Mouse (Mus musculus): ENCODE measurements around the gene 6030445D17Rik.

The 6030445D17Rik gene

DNA sequence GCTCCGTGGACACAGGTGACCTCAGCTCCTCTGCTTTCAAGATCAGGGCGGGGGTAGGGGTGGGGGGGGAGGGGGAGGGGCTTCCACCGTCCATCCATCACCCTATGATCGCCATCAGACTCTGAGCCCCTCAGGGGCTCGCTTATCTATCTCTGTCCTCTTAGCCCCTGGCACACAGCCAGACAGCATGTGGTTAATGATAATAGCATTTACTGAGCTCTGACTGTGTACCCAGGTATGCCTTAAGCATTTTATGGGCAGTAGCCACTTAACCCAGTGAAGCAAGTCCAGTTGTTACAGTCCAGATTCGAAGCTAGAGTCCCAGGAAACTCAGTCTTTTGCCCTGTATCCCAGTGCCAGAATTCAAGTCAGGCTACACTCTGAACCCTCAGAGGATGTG, 10.5 kb upstream of the 6030445D17Rik start:
- no peak for TF ChIP-seq POU5F1 (IDR thresholded peaks at IDR 0.05; ENCODE audit: borderline replicate concordance, low read length)
- no peak for TF ChIP-seq CTCF (conservative IDR thresholded peaks at IDR 0.05; ENCODE audit: low read length)
- no peak for TF ChIP-seq NANOG (IDR thresholded peaks at IDR 0.05; ENCODE audit: borderline replicate concordance, low read length)
- no peaks in the 10 kb centered on the region for H3K27me3 ChIP-seq (ENCODE audit: insufficient read depth, low read length)
- peaks cover 50% of the 10 kb centered on the region for H3K4me1 ChIP-seq (replicated peaks; ENCODE audit: low read depth, low read length)
- H3K9me3 ChIP-seq (ENCODE audit: low read length), result no peaks in the 10 kb centered on the region
- H3K36me3 ChIP-seq (ENCODE audit: insufficient read depth, low read length), result no peaks in the 10 kb centered on the region
- H3K4me3 ChIP-seq (replicated peaks; ENCODE audit: low read length), result no peak overlapping the region

DNA sequence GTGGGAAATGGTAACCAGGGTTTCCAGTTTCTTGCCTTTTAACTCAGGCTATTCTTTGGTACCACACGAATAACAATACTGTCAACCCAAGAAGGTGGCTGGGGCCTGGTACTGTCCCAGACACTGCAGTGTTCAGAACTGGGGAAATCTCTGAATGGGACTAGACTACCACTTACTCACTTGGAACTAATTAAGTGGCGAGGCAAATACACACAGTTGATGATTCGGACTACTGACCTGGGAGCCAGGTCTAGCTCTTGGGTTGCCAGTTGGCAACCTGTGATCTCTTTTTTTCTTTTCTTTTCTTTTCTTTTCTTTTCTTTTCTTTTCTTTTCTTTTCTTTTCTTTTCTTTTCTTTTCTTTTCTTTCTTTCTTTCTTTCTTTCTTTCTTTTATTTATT, 9.8 kb upstream of the 6030445D17Rik start:
- H3K9me3 ChIP-seq (ENCODE audit: low read length), result no peaks in the 10 kb centered on the region
- TF ChIP-seq POU5F1 (IDR thresholded peaks at IDR 0.05; ENCODE audit: borderline replicate concordance, low read length) (no peak), NANOG (IDR thresholded peaks at IDR 0.05; ENCODE audit: borderline replicate concordance, low read length) (no peak), CTCF (conservative IDR thresholded peaks at IDR 0.05; ENCODE audit: low read length) (no peak)
- no peaks in the 10 kb centered on the region for H3K36me3 ChIP-seq (ENCODE audit: insufficient read depth, low read length)
- H3K4me1 ChIP-seq (replicated peaks; ENCODE audit: low read depth, low read length), result peaks cover 57% of the 10 kb centered on the region
- no peak overlapping the region for H3K4me3 ChIP-seq (replicated peaks; ENCODE audit: low read length)
- no peaks in the 10 kb centered on the region for H3K27me3 ChIP-seq (ENCODE audit: insufficient read depth, low read length)

DNA sequence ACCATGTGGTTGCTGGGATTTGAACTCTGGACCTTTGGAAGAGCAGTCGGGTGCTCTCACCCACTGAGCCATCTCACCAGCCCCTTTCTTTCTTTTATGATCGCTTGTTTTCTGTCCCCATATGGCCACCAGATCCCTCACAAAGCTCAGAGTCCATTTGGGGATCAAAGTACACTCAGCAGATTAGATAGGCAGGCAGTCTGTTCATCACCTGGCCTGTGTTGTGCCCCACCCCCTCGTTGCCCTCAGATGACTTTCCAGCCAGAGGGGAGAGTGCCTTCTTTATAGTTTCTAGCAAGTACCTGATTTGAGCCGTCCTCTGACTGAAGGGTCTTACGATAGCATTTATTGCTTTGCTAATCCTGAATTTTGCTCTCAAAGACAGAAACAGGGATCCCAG, 9.3 kb upstream of the 6030445D17Rik start:
- Histone ChIP-seq H3K4me1 (replicated peaks; ENCODE audit: low read depth, low read length) (peaks cover 60% of the 10 kb centered on the region), H3K9me3 (ENCODE audit: low read length) (no peaks in the 10 kb centered on the region), H3K36me3 (ENCODE audit: insufficient read depth, low read length) (no peaks in the 10 kb centered on the region), H3K4me3 (replicated peaks; ENCODE audit: low read length) (no peak overlapping the region), H3K27me3 (ENCODE audit: insufficient read depth, low read length) (no peaks in the 10 kb centered on the region)
- TF ChIP-seq POU5F1 (IDR thresholded peaks at IDR 0.05; ENCODE audit: borderline replicate concordance, low read length) (no peak), CTCF (conservative IDR thresholded peaks at IDR 0.05; ENCODE audit: low read length) (no peak)

DNA sequence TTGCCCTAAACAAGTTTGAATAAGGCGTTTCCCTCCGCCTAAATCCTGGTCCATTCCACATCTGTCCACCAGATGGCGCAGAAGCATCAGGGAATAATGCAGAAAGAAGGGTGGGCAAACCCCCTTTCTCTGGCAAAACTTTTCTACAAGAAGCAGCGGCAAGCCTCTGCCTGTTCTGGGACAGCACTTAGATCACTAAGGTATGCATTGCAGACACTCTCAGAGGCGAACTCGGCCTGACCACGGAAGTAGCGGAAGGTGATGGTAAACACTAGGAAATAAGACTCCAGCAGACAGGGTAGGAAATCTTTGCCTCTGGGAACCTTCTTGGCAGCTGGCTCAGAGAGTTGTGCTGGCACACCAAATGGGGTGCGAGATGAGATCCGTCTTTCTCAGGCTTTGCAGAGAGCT, 7.2 kb upstream of the 6030445D17Rik start:
- Histone ChIP-seq H3K4me1 (replicated peaks; ENCODE audit: low read depth, low read length) (peaks cover 78% of the 10 kb centered on the region), H3K9me3 (ENCODE audit: low read length) (no peaks in the 10 kb centered on the region), H3K4me3 (replicated peaks; ENCODE audit: low read length) (peak overlapping the region; percentile 43), H3K27me3 (ENCODE audit: insufficient read depth, low read length) (no peaks in the 10 kb centered on the region), H3K36me3 (ENCODE audit: insufficient read depth, low read length) (no peaks in the 10 kb centered on the region)
- TF ChIP-seq POU5F1 (IDR thresholded peaks at IDR 0.05; ENCODE audit: borderline replicate concordance, low read length) (no peak), NANOG (IDR thresholded peaks at IDR 0.05; ENCODE audit: borderline replicate concordance, low read length) (no peak), CTCF (conservative IDR thresholded peaks at IDR 0.05; ENCODE audit: low read length) (peak; percentile 95)

DNA sequence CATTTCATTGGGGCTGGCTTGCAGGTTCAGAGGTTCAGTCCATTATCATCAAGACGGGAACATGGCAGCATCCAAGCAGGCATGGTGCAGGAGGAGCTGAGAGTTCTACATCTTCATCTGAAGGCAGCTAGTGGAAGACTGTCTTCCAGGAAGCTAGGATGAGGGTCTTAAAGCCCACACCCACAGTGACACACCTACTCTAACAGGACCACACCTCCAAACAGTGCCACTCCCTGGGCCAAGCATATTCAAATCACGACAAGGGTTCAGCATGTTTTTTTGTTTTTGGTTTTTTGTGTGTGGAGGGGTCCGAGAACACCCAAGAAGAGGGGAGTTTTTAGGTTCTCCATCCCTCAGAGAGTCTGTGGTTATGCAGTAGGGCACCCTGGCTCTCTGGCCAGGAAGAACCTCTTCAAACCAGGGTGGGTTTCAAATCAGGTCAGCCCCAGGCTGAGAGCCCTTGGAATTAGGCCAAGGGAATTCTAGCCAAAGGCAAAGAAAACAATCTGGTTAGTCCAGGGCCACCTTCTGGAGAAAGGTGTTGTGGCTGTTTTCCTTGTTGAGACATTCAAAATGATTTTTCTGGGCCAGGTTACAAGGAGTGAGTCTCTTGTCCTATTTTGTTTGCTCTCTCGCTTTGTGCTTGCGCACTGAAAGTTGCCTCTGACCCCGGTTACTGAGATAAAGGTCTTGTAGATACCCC, 5.4 kb upstream of the 6030445D17Rik start:
- Histone ChIP-seq H3K4me1 (replicated peaks; ENCODE audit: low read depth, low read length) (peaks cover 75% of the 10 kb centered on the region), H3K36me3 (ENCODE audit: insufficient read depth, low read length) (no peaks in the 10 kb centered on the region), H3K27me3 (ENCODE audit: insufficient read depth, low read length) (no peaks in the 10 kb centered on the region), H3K9me3 (ENCODE audit: low read length) (no peaks in the 10 kb centered on the region), H3K4me3 (replicated peaks; ENCODE audit: low read length) (no peak overlapping the region; the same call in 1 of the 2 replicates)
- no peak for TF ChIP-seq NANOG (IDR thresholded peaks at IDR 0.05; ENCODE audit: borderline replicate concordance, low read length)
- TF ChIP-seq POU5F1 (IDR thresholded peaks at IDR 0.05; ENCODE audit: borderline replicate concordance, low read length), result no peak
- no peak for TF ChIP-seq CTCF (conservative IDR thresholded peaks at IDR 0.05; ENCODE audit: low read length)

DNA sequence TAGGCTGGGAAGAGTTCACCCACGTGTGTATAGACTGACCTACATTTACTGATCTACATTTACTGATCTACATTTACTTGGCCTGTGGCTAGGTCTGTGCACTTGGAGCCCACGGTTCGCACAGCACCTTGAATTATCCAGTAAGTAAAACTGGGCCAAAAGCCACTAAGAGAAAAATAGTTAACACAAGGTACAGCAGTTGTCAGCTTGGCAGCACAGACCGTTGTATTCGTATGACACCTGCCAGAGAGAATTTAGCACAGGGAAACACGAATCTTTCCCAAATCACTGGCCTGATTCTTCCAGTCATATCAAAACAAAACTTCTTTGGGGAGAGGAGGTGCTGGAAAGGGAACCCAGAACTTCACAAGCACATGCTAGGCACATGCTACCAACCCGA, 3.8 kb upstream of the 6030445D17Rik start:
- TF ChIP-seq CTCF (conservative IDR thresholded peaks at IDR 0.05; ENCODE audit: low read length) (no peak), NANOG (IDR thresholded peaks at IDR 0.05; ENCODE audit: borderline replicate concordance, low read length) (no peak), POU5F1 (IDR thresholded peaks at IDR 0.05; ENCODE audit: borderline replicate concordance, low read length) (no peak)
- Histone ChIP-seq H3K4me1 (replicated peaks; ENCODE audit: low read depth, low read length) (peaks cover 70% of the 10 kb centered on the region), H3K4me3 (replicated peaks; ENCODE audit: low read length) (no peak overlapping the region), H3K9me3 (ENCODE audit: low read length) (no peaks in the 10 kb centered on the region), H3K27me3 (ENCODE audit: insufficient read depth, low read length) (no peaks in the 10 kb centered on the region), H3K36me3 (ENCODE audit: insufficient read depth, low read length) (no peaks in the 10 kb centered on the region)

DNA sequence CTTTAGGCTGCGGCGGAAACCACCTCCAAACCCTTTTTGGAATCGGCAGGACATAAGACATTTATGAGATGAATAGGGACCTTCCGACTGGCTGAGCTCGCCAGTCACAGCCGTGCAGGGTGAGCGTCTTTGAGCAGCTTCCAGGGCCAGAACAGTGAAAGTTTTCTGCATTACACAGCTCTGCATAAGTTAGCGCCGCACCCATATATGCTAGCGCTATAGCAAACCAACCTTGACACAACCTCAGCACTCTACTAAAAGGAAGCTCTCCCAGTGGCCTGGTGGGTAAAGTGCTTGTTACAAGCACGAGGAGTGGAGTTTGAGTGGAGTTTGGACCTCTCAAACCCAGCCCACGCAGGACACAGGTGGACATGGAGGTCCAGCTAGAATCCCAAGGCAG, 2.8 kb upstream of the 6030445D17Rik start:
- H3K4me3 ChIP-seq (replicated peaks; ENCODE audit: low read length), result peak overlapping the region; percentile 52
- peaks cover 80% of the 10 kb centered on the region for H3K4me1 ChIP-seq (replicated peaks; ENCODE audit: low read depth, low read length)
- H3K36me3 ChIP-seq (ENCODE audit: insufficient read depth, low read length), result no peaks in the 10 kb centered on the region
- H3K9me3 ChIP-seq (ENCODE audit: low read length), result no peaks in the 10 kb centered on the region
- H3K27me3 ChIP-seq (ENCODE audit: insufficient read depth, low read length), result no peaks in the 10 kb centered on the region
- TF ChIP-seq NANOG (IDR thresholded peaks at IDR 0.05; ENCODE audit: borderline replicate concordance, low read length) (no peak), POU5F1 (IDR thresholded peaks at IDR 0.05; ENCODE audit: borderline replicate concordance, low read length) (no peak), CTCF (conservative IDR thresholded peaks at IDR 0.05; ENCODE audit: low read length) (no peak)

DNA sequence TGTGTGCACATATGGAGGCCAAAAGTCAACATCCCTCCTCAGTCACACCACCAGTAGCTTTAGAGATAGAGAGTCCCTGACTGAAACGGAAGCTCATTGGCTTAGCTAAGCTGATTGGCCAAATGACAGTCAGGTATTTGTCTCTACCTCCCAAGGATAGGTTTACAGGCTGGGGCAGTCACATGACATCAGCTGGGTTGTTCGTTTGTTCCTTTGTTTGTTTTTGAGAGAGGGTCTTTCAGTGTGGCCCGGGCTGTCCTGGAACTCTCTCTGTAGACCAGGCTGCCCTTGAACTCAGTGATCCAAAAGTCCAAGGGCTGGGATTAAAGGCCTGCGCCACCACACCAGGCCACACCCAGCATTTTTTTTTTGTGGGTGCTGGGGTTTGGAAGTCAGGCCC, 844 bp upstream of the 6030445D17Rik start:
- TF ChIP-seq CTCF (conservative IDR thresholded peaks at IDR 0.05; ENCODE audit: low read length) (no peak), POU5F1 (IDR thresholded peaks at IDR 0.05; ENCODE audit: borderline replicate concordance, low read length) (no peak), NANOG (IDR thresholded peaks at IDR 0.05; ENCODE audit: borderline replicate concordance, low read length) (no peak)

DNA sequence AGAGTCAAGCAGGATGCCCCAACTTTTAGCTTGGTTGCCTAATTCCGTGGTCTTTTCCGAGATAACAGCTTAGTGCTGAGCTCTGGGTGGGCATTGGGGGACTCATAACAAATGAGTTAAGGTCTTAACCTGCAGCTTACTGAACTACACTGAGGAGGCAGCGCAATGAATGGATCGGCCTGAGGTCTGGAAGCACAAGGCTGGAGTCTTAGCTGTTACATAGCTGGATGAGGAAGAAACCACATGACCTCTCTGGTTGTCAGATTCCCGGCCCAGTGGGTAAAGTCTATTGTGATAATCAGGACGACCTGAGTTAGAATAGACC, 327 bp upstream of the 6030445D17Rik start:
- Histone ChIP-seq H3K27me3 (ENCODE audit: insufficient read depth, low read length) (no peaks in the 10 kb centered on the region), H3K36me3 (ENCODE audit: insufficient read depth, low read length) (peaks cover 8% of the 10 kb centered on the region; the same call in 1 of the 2 replicates), H3K4me3 (replicated peaks; ENCODE audit: low read length) (peak overlapping the region; percentile 87), H3K9me3 (ENCODE audit: low read length) (no peaks in the 10 kb centered on the region), H3K4me1 (replicated peaks; ENCODE audit: low read depth, low read length) (peaks cover 83% of the 10 kb centered on the region)
- TF ChIP-seq NANOG (IDR thresholded peaks at IDR 0.05; ENCODE audit: borderline replicate concordance, low read length) (no peak), POU5F1 (IDR thresholded peaks at IDR 0.05; ENCODE audit: borderline replicate concordance, low read length) (no peak), CTCF (conservative IDR thresholded peaks at IDR 0.05; ENCODE audit: low read length) (no peak)

More for the DNA sequence above, 844 bp upstream of the 6030445D17Rik start:
- H3K36me3 ChIP-seq (ENCODE audit: insufficient read depth, low read length), result peaks cover 6% of the 10 kb centered on the region; the same call in 1 of the 2 replicates
- H3K4me1 ChIP-seq (replicated peaks; ENCODE audit: low read depth, low read length), result peaks cover 85% of the 10 kb centered on the region
- H3K4me3 ChIP-seq (replicated peaks; ENCODE audit: low read length), result peak overlapping the region; percentile 87
- no peaks in the 10 kb centered on the region for H3K9me3 ChIP-seq (ENCODE audit: low read length)
- H3K27me3 ChIP-seq (ENCODE audit: insufficient read depth, low read length), result no peaks in the 10 kb centered on the region

All from E14TG2a.4 (cell line).